ENCODE assay signal across 31 mouse cellular contexts in the genomic region with DNA sequence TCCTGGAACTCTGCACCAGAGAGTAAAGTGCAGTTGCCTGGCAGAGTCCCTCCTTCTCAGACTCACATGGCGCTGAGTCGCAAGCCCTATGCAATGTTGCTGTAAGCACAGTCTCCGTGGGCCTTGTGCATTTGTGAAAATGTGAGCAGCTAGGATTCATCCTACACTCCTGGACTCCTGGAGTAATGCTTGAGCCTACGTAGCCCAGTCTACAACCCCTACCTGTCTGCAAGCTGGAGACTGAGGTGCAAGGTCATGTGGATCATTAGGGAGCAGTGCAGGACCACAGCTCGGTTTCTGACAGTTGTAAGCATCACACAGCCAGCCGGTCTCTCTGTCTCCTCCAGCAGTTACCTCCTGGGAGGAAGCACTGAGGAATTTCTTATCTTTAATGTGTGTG.
"Had no signal": no experiment of that assay in that cellular context is flagged by ENCODE, and none has a peak within 500 bp of the region (broad histone marks: within the 10 kb centered on the region; RNA-seq: fewer than 3 reads in every experiment).

No protein-coding gene starts in this region.

- DNase-seq: left cerebral cortex, postnatal 4 days; liver; liver, embryonic 13.5 days; liver, postnatal 0 days; lung, adult 18-20 months; lung, adult 2 months; lung, embryonic 14.5 days; lung, postnatal 10 days; lung, postnatal 14 days; lung, postnatal 36 days; lung, postnatal 4 days; midbrain, embryonic 14.5 days had no signal

- H3K9ac ChIP-seq: limb, embryonic 12.5 days; limb, embryonic 13.5 days; limb, embryonic 15.5 days; liver, embryonic 12.5 days; liver, embryonic 13.5 days; liver, embryonic 14.5 days; liver, embryonic 15.5 days; liver, postnatal 0 days; lung, embryonic 14.5 days; lung, embryonic 15.5 days; midbrain, embryonic 12.5 days; midbrain, embryonic 15.5 days; neural tube, embryonic 12.5 days; neural tube, embryonic 13.5 days had no signal

- H3K4me1 ChIP-seq: limb, embryonic 10.5 days; limb, embryonic 12.5 days; limb, embryonic 13.5 days; liver, embryonic 12.5 days; liver, embryonic 13.5 days; liver, embryonic 15.5 days; lung, embryonic 15.5 days; midbrain, embryonic 12.5 days; midbrain, embryonic 15.5 days; neural tube, embryonic 12.5 days; neural tube, embryonic 13.5 days had no signal

- H3K36me3 ChIP-seq: limb, embryonic 10.5 days; limb, embryonic 12.5 days; limb, embryonic 13.5 days; limb, embryonic 15.5 days; liver, embryonic 12.5 days; liver, embryonic 13.5 days; liver, embryonic 15.5 days; lung, embryonic 15.5 days; midbrain, embryonic 12.5 days; midbrain, embryonic 15.5 days; neural tube, embryonic 12.5 days; neural tube, embryonic 13.5 days had no signal

- H3K4me2 ChIP-seq: limb, embryonic 12.5 days; limb, embryonic 13.5 days; limb, embryonic 15.5 days; liver, embryonic 11.5 days; liver, embryonic 12.5 days; liver, embryonic 13.5 days; liver, embryonic 15.5 days; lung, embryonic 14.5 days; lung, embryonic 15.5 days; midbrain, embryonic 12.5 days; midbrain, embryonic 15.5 days; neural tube, embryonic 12.5 days; neural tube, embryonic 13.5 days had no signal

- H3K4me3 ChIP-seq: left cerebral cortex, adult 2 months; limb, embryonic 10.5 days; limb, embryonic 12.5 days; limb, embryonic 13.5 days; limb, embryonic 15.5 days; liver, embryonic 12.5 days; liver, embryonic 13.5 days; liver, embryonic 15.5 days; lung, embryonic 15.5 days; megakaryocyte, embryonic 14.5 days; midbrain, embryonic 12.5 days; midbrain, embryonic 15.5 days; myocyte; neural tube, embryonic 12.5 days; neural tube, embryonic 13.5 days had no signal

- H3K27me3 ChIP-seq: limb, embryonic 12.5 days; limb, embryonic 13.5 days; limb, embryonic 15.5 days; liver, embryonic 12.5 days; liver, embryonic 13.5 days; liver, embryonic 15.5 days; lung, embryonic 15.5 days; midbrain, embryonic 12.5 days; midbrain, embryonic 15.5 days; neural tube, embryonic 12.5 days; neural tube, embryonic 13.5 days had no signal

- ATAC-seq: liver, embryonic 12.5 days; liver, postnatal 0 days; lung, postnatal 0 days; midbrain, embryonic 15.5 days; midbrain, embryonic 16.5 days had no signal

- H3K27ac ChIP-seq: left cerebral cortex, adult 2 months; limb, embryonic 10.5 days; limb, embryonic 12.5 days; limb, embryonic 13.5 days; limb, embryonic 15.5 days; liver, embryonic 12.5 days; liver, embryonic 13.5 days; liver, embryonic 14.5 days; liver, embryonic 15.5 days; lung, embryonic 15.5 days; macrophage; midbrain, embryonic 12.5 days; midbrain, embryonic 15.5 days; neural tube, embryonic 12.5 days; neural tube, embryonic 13.5 days had no signal

- H3K9me3 ChIP-seq: limb, embryonic 10.5 days; limb, embryonic 13.5 days; limb, embryonic 15.5 days; liver, embryonic 12.5 days; liver, embryonic 13.5 days; liver, embryonic 15.5 days; lung, embryonic 15.5 days; midbrain, embryonic 12.5 days; midbrain, embryonic 15.5 days; neural tube, embryonic 12.5 days; neural tube, embryonic 13.5 days had no signal
